Comparison of ENCODE assay signal across 24 mouse cellular contexts in the genomic region with DNA sequence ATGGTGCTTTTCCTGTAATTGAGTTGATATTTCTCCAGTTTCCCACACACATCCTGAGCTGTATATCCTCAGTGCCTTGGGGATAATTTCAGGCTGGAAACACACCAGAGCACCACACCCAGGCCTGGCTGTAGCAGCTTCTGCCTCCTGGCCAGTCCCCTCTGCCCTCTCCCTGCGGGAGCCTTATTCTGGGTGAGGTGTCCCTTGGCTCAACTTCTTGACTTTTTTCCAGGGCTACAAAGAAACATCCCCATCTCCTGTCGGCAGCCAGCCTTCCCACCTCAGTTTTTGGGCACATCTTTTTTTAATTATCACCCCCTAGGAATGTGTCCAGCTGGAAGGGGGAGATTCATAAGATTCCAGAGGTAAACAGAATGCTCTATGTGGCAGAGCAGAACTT.
DNase-seq lines count a peak whose midpoint lies in the region; ATAC-seq and TF ChIP-seq lines count a peak whose summit lies in the region.
"Had no signal": no experiment of that assay in that cellular context is flagged by ENCODE, and none has a peak within 500 bp of the region (broad histone marks: within the 10 kb centered on the region; RNA-seq: fewer than 3 reads in every experiment).

No protein-coding gene starts in this region.

- H3K9me3 ChIP-seq in midbrain, embryonic 13.5 days = no peaks in the 10 kb centered on the region
- H3K9me3 ChIP-seq in midbrain, embryonic 15.5 days = no peaks in the 10 kb centered on the region
- H3K9me3 ChIP-seq: heart, embryonic 15.5 days; limb, embryonic 15.5 days had no signal

- H3K27ac ChIP-seq in heart, adult 2 months = no peak overlapping the region
- no peak overlapping the region for H3K27ac ChIP-seq in midbrain, embryonic 13.5 days
- no peak overlapping the region for H3K27ac ChIP-seq in midbrain, embryonic 15.5 days
- H3K27ac ChIP-seq: heart, embryonic 15.5 days; hindbrain, postnatal 0 days; kidney, postnatal 0 days; limb, embryonic 15.5 days; liver, embryonic 14.5 days had no signal

- H3K79me2 ChIP-seq in heart, adult 2 months (replicated peaks; ENCODE audit: control insufficient read depth, insufficient read depth, low read length) = no peaks in the 10 kb centered on the region

- H3K4me2 ChIP-seq in midbrain, embryonic 13.5 days (replicated peaks) = no peak overlapping the region
- no peak overlapping the region for H3K4me2 ChIP-seq in midbrain, embryonic 15.5 days
- H3K4me2 ChIP-seq: heart, embryonic 15.5 days; limb, embryonic 15.5 days; lung, embryonic 14.5 days had no signal

- WGBS in heart, adult 2 months = 28% methylated on average over 2 of the region's 2 CpGs
- WGBS in midbrain, embryonic 13.5 days = 92% methylated on average over 2 of the region's 2 CpGs
- 74% methylated on average over 2 of the region's 2 CpGs for WGBS in midbrain, embryonic 15.5 days

- H3K27me3 ChIP-seq in heart, adult 2 months (ENCODE audit: control insufficient read depth, insufficient read depth, low read length) = no peaks in the 10 kb centered on the region
- H3K27me3 ChIP-seq in midbrain, embryonic 13.5 days = no peaks in the 10 kb centered on the region
- no peaks in the 10 kb centered on the region for H3K27me3 ChIP-seq in midbrain, embryonic 15.5 days (replicated peaks)
- H3K27me3 ChIP-seq: heart, embryonic 15.5 days; limb, embryonic 15.5 days had no signal

- no peak for ATAC-seq in midbrain, embryonic 13.5 days
- ATAC-seq in midbrain, embryonic 15.5 days (replicated peaks) = no peak
- ATAC-seq: CD4-positive, CD25-positive, alpha-beta regulatory T cell, adult 4 months; hindbrain, postnatal 0 days; intestine, embryonic 16.5 days had no signal

- peak; percentile 11 for DNase-seq in adrenal gland, postnatal 14 days
- no peak for DNase-seq in adrenal gland, postnatal 4 days (ENCODE audit: low spot score in 2 of 2)
- DNase-seq in heart, adult 2 months = peak; percentile 28 to 41
- no peak for DNase-seq in heart, postnatal 4 days
- peak; percentile 82 for DNase-seq in 3T3-L1 (ENCODE audit: low read depth, low spot score)
- peak; percentile 25 for DNase-seq in gastrocnemius, postnatal 14 days
- DNase-seq: adrenal gland, adult 2 months; cerebellum, adult 8-10 months; left cerebral cortex, postnatal 4 days; lung, embryonic 14.5 days; midbrain, embryonic 14.5 days; thymus, adult 18-20 months; thymus, postnatal 36 days had no signal

- no peak for TF ChIP-seq CTCF in heart, adult 2 months (IDR thresholded peaks at IDR 0.05)

- no peaks in the 10 kb centered on the region for H3K4me1 ChIP-seq in heart, adult 2 months (ENCODE audit: control insufficient read depth, insufficient read depth, low read length)
- no peaks in the 10 kb centered on the region for H3K4me1 ChIP-seq in midbrain, embryonic 13.5 days (replicated peaks)
- no peaks in the 10 kb centered on the region for H3K4me1 ChIP-seq in midbrain, embryonic 15.5 days
- H3K4me1 ChIP-seq: heart, embryonic 15.5 days; megakaryocyte, embryonic 14.5 days had no signal

- no peak overlapping the region for H3K9ac ChIP-seq in heart, adult 2 months (ENCODE audit: low read depth, low read length)
- H3K9ac ChIP-seq in midbrain, embryonic 13.5 days (replicated peaks) = no peak overlapping the region
- H3K9ac ChIP-seq in midbrain, embryonic 15.5 days = no peak overlapping the region
- H3K9ac ChIP-seq: heart, embryonic 15.5 days; limb, embryonic 15.5 days; liver, embryonic 14.5 days; lung, embryonic 14.5 days had no signal

- intact Hi-C loops in heart, adult 2 months (cut with DNase I) = no loop called here
- intact Hi-C loops in gastrocnemius, postnatal 14 days (cut with DNase I; ENCODE audit: low total_unique reads) = no loop called here

- TF ChIP-seq POLR2A in heart, adult 2 months (IDR thresholded peaks at IDR 0.05; ENCODE audit: insufficient read depth, low read depth, low read length) = no peak

- no peak overlapping the region for H3K4me3 ChIP-seq in heart, adult 2 months
- no peak overlapping the region for H3K4me3 ChIP-seq in midbrain, embryonic 13.5 days (replicated peaks)
- no peak overlapping the region for H3K4me3 ChIP-seq in midbrain, embryonic 15.5 days
- H3K4me3 ChIP-seq: heart, embryonic 15.5 days; limb, embryonic 15.5 days; megakaryocyte, embryonic 14.5 days; myocyte had no signal

- no peak for TF ChIP-seq EP300 in heart, adult 2 months (IDR thresholded peaks at IDR 0.05; ENCODE audit: insufficient read depth, low read depth, low read length)

- no peaks in the 10 kb centered on the region for H3K36me3 ChIP-seq in heart, adult 2 months (ENCODE audit: control insufficient read depth, insufficient read depth, low read length)
- H3K36me3 ChIP-seq in midbrain, embryonic 13.5 days = no peaks in the 10 kb centered on the region
- no peaks in the 10 kb centered on the region for H3K36me3 ChIP-seq in midbrain, embryonic 15.5 days (replicated peaks)
- H3K36me3 ChIP-seq: heart, embryonic 15.5 days; limb, embryonic 15.5 days had no signal

Comparison
In these comparisons a context has a peak if more than half of its experiments do, and no peak if none do; other contexts are left out.
1. DNase-seq: peak in adrenal gland, postnatal 14 days (single experiment), heart, adult 2 months (2 of 2), 3T3-L1 (single experiment) and gastrocnemius, postnatal 14 days (single experiment); none in adrenal gland, postnatal 4 days (0 of 2) and heart, postnatal 4 days (single experiment).